Mouse (Mus musculus) spleen, adult 2 months (tissue): ENCODE data around the gene Grb14. TPM values are rescaled to one million over a fixed set of nuclear protein-coding genes. Genes with fewer than 3 reads are reported as not detected.
A peak's percentile ranks its signal among the peaks of the same experiment; 100 is the strongest.

Source experiments
- DNase-seq, 2 experiments: peaks; one replicate each; pipeline versions ENCODE4 v3.0.0 to v3.0.0-alpha.2; 2012 to 2021; ENCODE audit warnings: low spot score in 2 of 2, low read depth in 1 of 2
- H3K27ac ChIP-seq: fragments of 200-500 bp; 2 replicates; pipeline ENCODE4 v1.5.1; 2012; ENCODE audit warnings: low read length, inconsistent platforms; ENCODE audit not compliant: insufficient read depth
- H3K27me3 ChIP-seq: fragments of 200-500 bp; 2 replicates; pipeline ENCODE4 v1.6.1; 2012; ENCODE audit warnings: mild to moderate bottlenecking, moderate library complexity, low read length, inconsistent platforms; ENCODE audit not compliant: control insufficient read depth, insufficient read depth
- H3K36me3 ChIP-seq: fragments of 200-500 bp; 2 replicates; pipeline ENCODE4 v1.6.1; 2012; ENCODE audit warnings: mild to moderate bottlenecking, low read length, inconsistent platforms; ENCODE audit not compliant: control insufficient read depth, insufficient read depth
- H3K4me1 ChIP-seq: fragments of 200-500 bp; 2 replicates; pipeline ENCODE4 v1.6.1; 2011; ENCODE audit warnings: inconsistent platforms; ENCODE audit not compliant: control insufficient read depth, insufficient read depth, insufficient read length
- H3K4me3 ChIP-seq: fragments of 200-500 bp; 2 replicates; pipeline ENCODE4 v1.5.1; 2011; ENCODE audit warnings: mild to moderate bottlenecking, inconsistent platforms; ENCODE audit not compliant: insufficient read depth, insufficient read length; ENCODE audit errors: extremely low read depth
- CTCF ChIP-seq: fragments of 200-500 bp; IDR thresholded peaks from 2 replicates; pipeline ENCODE4 v1.5.1; 2011; ENCODE audit warnings: mild to moderate bottlenecking, inconsistent platforms; ENCODE audit not compliant: insufficient read depth, insufficient read length, insufficient replicate concordance; ENCODE audit errors: extremely low read depth
- POLR2A ChIP-seq: fragments of 200-500 bp; IDR thresholded peaks from 2 replicates; pipeline ENCODE4 v1.6.1; 2011; ENCODE audit warnings: low read depth, low read length, inconsistent platforms
- WGBS: fragments of 180-500 bp; shearing (Covaris S2); methylation state at CpG from one replicate; pipeline ENCODE4 v1.1.7; 2018; 5-methylcytosine and 5-hydroxymethylcytosine counted together
- polyA plus RNA-seq: library from polyadenylated mRNA; depleted of rRNA; stranded (reverse); fragments of >200 nt; gene quantifications from 2 replicates; pipeline ENCODE4 v1.2.3, GENCODE M21; 2012

Gene Grb14
- polyA plus RNA-seq, 1 experiment = 0.44 TPM

GRCm38 (mm10) chr2:65038164-65038563 lies 13.4 kb upstream of the Grb14 start:
- Histone ChIP-seq H3K4me1 (no peaks in the 10 kb centered on the region), H3K27me3 (no peaks in the 10 kb centered on the region), H3K36me3 (no peaks in the 10 kb centered on the region), H3K27ac (no peak overlapping the region), H3K4me3 (no peak overlapping the region)
- no peak for DNase-seq
- TF ChIP-seq POLR2A (no peak), CTCF (no peak)
- WGBS = 78% methylated on average over 4 of the region's 4 CpGs

GRCm38 (mm10) chr2:65037546-65037945 lies 12.8 kb upstream of the Grb14 start:
- no peak for TF ChIP-seq POLR2A
- TF ChIP-seq CTCF = no peak
- Histone ChIP-seq H3K27ac (no peak overlapping the region), H3K36me3 (no peaks in the 10 kb centered on the region), H3K4me1 (no peaks in the 10 kb centered on the region), H3K27me3 (no peaks in the 10 kb centered on the region), H3K4me3 (no peak overlapping the region)
- WGBS = 78% methylated on average over 8 of the region's 8 CpGs
- no peak for DNase-seq

- TF ChIP-seq CTCF (no peak), POLR2A (no peak)
- peak in 1 of 2 experiments; percentile 27 for DNase-seq
- Histone ChIP-seq H3K27me3 (peaks cover 8% of the 10 kb centered on the region; the same call in 1 of the 2 replicates), H3K36me3 (no peaks in the 10 kb centered on the region), H3K4me1 (peaks cover 8% of the 10 kb centered on the region), H3K4me3 (peak overlapping the region; percentile 56), H3K27ac (no peak overlapping the region)
- 2% methylated on average over 64 of the region's 71 CpGs for WGBS
Measured at GRCm38 (mm10) chr2:65022363-65023240, 2.2 kb downstream of the Grb14 start.

- TF ChIP-seq CTCF = no peak
- no peak for TF ChIP-seq POLR2A
- DNase-seq = no peak
- H3K4me1 ChIP-seq = peaks cover 8% of the 10 kb centered on the region
- WGBS = 38% methylated on average over 15 of the region's 15 CpGs
- H3K27me3 ChIP-seq = peaks cover 8% of the 10 kb centered on the region; the same call in 1 of the 2 replicates
- no peak overlapping the region for H3K27ac ChIP-seq
- peak overlapping the region; percentile 56; the same call in 1 of the 2 replicates for H3K4me3 ChIP-seq
- H3K36me3 ChIP-seq = no peaks in the 10 kb centered on the region
Measured at GRCm38 (mm10) chr2:65021691-65022362, 3.0 kb downstream of the Grb14 start.

GRCm38 (mm10) chr2:65017375-65017774 lies 7.4 kb downstream of the Grb14 start:
- no peak overlapping the region for H3K4me3 ChIP-seq
- TF ChIP-seq POLR2A (no peak), CTCF (no peak)
- no peaks in the 10 kb centered on the region for H3K36me3 ChIP-seq
- H3K4me1 ChIP-seq = peaks cover 6% of the 10 kb centered on the region
- no peak for DNase-seq
- WGBS = 80% methylated on average over 2 of the region's 2 CpGs
- H3K27ac ChIP-seq = no peak overlapping the region
- H3K27me3 ChIP-seq = peaks cover 2% of the 10 kb centered on the region; the same call in 1 of the 2 replicates

- no peaks in the 10 kb centered on the region for H3K36me3 ChIP-seq
- TF ChIP-seq CTCF (no peak), POLR2A (no peak)
- no peaks in the 10 kb centered on the region for H3K27me3 ChIP-seq
- H3K4me3 ChIP-seq = no peak overlapping the region
- DNase-seq = no peak
- H3K27ac ChIP-seq = no peak overlapping the region
- H3K4me1 ChIP-seq = no peaks in the 10 kb centered on the region
- 90% methylated on average over 3 of the region's 3 CpGs for WGBS
Measured at GRCm38 (mm10) chr2:65014552-65014951, 10.2 kb downstream of the Grb14 start.

GRCm38 (mm10) chr2:65010105-65010504 lies 14.7 kb downstream of the Grb14 start:
- H3K27ac ChIP-seq = no peak overlapping the region
- WGBS = 56% methylated on average over 3 of the region's 3 CpGs
- no peak for TF ChIP-seq CTCF
- TF ChIP-seq POLR2A = no peak
- H3K36me3 ChIP-seq = no peaks in the 10 kb centered on the region
- no peaks in the 10 kb centered on the region for H3K27me3 ChIP-seq
- H3K4me3 ChIP-seq = no peak overlapping the region
- DNase-seq = no peak
- no peaks in the 10 kb centered on the region for H3K4me1 ChIP-seq
